Mouse (Mus musculus): ENCODE data around the gene Gm17720.

The Gm17720 gene

GRCm38 (mm10) chr8:110102653-110103052 is at the start of gene Gm17720:
TSS of gene Gm17720 (minus strand) at chr8:110102753.
- DNase-seq (ENCODE audit: low read depth) = no peak

GRCm38 (mm10) chr8:110145538-110145937 is 43.0 kb upstream of the Gm17720 start:
- DNase-seq (ENCODE audit: low read depth) = peak; percentile 43

GRCm38 (mm10) chr8:110140770-110141169 is 38.2 kb upstream of the Gm17720 start:
- no peak for DNase-seq (ENCODE audit: low read depth)

GRCm38 (mm10) chr8:110140156-110140555 is 37.6 kb upstream of the Gm17720 start:
- DNase-seq (ENCODE audit: low read depth) = no peak

- no peak for DNase-seq (ENCODE audit: low read depth)
Measured at GRCm38 (mm10) chr8:110135515-110135914, 33.0 kb upstream of the Gm17720 start.

- no peak for DNase-seq (ENCODE audit: low read depth)
Measured at GRCm38 (mm10) chr8:110134236-110134635, 31.7 kb upstream of the Gm17720 start.

- DNase-seq (ENCODE audit: low read depth) = peak; percentile 59
Measured at GRCm38 (mm10) chr8:110130537-110130936, 28.0 kb upstream of the Gm17720 start.

GRCm38 (mm10) chr8:110119715-110120114 is 17.2 kb upstream of the Gm17720 start:
- DNase-seq (ENCODE audit: low read depth) = no peak

- no peak for DNase-seq (ENCODE audit: low read depth)
Measured at GRCm38 (mm10) chr8:110101676-110102075, 877 bp downstream of the Gm17720 start.

- no peak for DNase-seq (ENCODE audit: low read depth)
Measured at GRCm38 (mm10) chr8:110100907-110101306, 1.6 kb downstream of the Gm17720 start, which contains the start of gene Gm21964. TSS of gene Gm21964 (plus strand) at chr8:110101207.

GRCm38 (mm10) chr8:110091869-110092268 is 10.7 kb downstream of the Gm17720 start:
- DNase-seq (ENCODE audit: low read depth) = no peak

GRCm38 (mm10) chr8:110082416-110083105 is 20.0 kb downstream of the Gm17720 start:
- no peak for DNase-seq (ENCODE audit: low read depth)

GRCm38 (mm10) chr8:110079282-110080221 is 23.0 kb downstream of the Gm17720 start, which contains the start of gene Zfp612:
TSS of gene Zfp612 (plus strand) at chr8:110079746.
- DNase-seq (ENCODE audit: low read depth) = no peak

GRCm38 (mm10) chr8:110074496-110074895 is 28.1 kb downstream of the Gm17720 start:
- no peak for DNase-seq (ENCODE audit: low read depth)

GRCm38 (mm10) chr8:110071600-110071999 is 31.0 kb downstream of the Gm17720 start:
- DNase-seq (ENCODE audit: low read depth) = peak; percentile 56

GRCm38 (mm10) chr8:110069706-110070105 is 32.8 kb downstream of the Gm17720 start:
- no peak for DNase-seq (ENCODE audit: low read depth)

- no peak for DNase-seq (ENCODE audit: low read depth)
Measured at GRCm38 (mm10) chr8:110065676-110066075, 36.9 kb downstream of the Gm17720 start.

GRCm38 (mm10) chr8:110064606-110065365 is 37.8 kb downstream of the Gm17720 start:
- DNase-seq (ENCODE audit: low read depth) = no peak

- no peak for DNase-seq (ENCODE audit: low read depth)
Measured at GRCm38 (mm10) chr8:110064161-110064560, 38.4 kb downstream of the Gm17720 start.

- DNase-seq (ENCODE audit: low read depth) = no peak
Measured at GRCm38 (mm10) chr8:110058207-110058606, 44.3 kb downstream of the Gm17720 start.

- DNase-seq (ENCODE audit: low read depth) = no peak
Measured at GRCm38 (mm10) chr8:110051208-110051607, 51.3 kb downstream of the Gm17720 start.

GRCm38 (mm10) chr8:110040509-110040908 is 62.0 kb downstream of the Gm17720 start:
- no peak for DNase-seq (ENCODE audit: low read depth)

Data from c-Kit-positive CD71-negative TER-119-negative erythroid progenitor cells, embryonic 14.5 days (primary cell).